Mouse (Mus musculus) liver, adult (tissue): Measurements from ENCODE around the gene Rps2.

Source experiments
- GATA4 ChIP-seq: IDR thresholded peaks from 2 replicates; pipeline ENCODE4 v1.6.1; 2014; ENCODE audit warnings: mild to moderate bottlenecking, low read length; ENCODE audit not compliant: insufficient replicate concordance

Rps2 gene

DNA sequence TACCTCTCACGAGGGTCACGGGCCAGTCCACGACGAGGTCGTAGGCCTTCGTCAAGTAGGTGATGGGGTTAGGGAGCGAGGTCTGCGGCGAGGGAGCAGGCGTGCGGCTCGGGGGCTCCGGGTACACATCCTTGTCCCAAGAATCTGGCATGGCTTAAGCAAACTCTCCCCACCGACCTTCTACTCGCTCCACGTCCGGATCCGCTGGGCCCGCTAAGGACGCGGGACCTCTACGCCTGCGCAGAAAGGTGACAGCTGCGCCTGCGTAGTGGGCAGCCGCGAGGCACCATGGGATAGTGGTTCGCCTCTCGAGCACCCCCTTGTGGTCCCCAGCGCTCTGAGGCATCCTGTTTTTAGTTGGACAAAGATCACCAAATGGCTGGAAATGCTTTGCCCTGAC is 6.3 kb downstream of the Rps2 start, which contains the start of gene Ndufb10:
TSS of gene Ndufb10 (minus strand) at position 295 of the 400 bp plus-strand sequence.
- no peak for TF ChIP-seq GATA4

DNA sequence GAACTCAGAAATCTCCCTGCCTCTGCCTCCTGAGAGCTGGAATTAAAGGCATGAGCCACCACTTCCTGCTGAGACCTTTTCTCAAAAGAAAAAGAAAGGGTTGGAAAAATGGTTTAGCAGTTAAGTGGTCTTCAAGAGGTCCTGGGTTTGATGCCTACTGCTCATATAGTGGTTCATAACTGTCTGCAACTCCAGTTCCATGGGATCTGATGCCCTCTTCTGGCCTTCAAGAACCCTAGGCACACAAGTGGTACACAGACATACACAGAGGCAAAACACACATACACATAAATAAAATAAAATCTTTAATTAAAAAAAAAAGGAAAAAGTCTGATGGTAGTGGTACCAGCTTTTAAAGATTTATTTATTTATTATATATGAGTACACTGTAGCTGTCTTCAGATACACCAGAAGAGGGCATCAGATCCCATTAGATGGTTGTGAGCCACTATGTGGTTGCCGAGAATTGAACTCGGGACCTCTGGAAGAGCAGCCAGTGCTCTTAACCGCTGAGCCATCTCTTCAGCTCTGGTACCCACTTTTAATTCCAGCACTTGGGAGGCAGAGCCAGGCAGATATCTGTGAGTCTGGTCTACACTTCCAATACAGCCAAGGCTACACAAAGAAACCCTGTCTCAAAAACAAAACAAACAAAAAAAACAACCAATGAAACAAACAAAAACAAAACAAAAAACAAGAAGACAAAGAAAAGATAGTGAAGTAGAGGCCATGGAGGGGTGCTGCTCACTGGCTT is 7.9 kb downstream of the Rps2 start:
- no peak for TF ChIP-seq GATA4

DNA sequence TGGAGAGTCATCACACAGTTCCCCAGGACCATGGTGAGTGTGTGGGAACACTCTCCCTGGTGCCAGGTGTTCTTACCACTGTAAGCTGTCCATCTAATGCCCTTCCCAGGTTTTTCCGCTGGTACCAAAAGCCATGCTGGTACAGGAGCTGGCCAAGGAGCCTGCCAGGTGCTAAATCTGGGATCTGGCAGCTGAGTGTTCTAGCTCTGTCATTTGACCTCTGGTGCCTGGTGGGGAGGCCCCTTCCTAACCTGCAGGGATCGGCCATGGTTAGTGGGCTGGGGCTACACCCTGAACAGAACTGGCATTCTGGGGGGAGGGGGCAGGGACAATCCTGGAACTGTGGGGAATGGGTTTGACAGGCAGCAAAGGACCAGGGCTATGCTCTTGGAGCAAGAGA is 9.7 kb downstream of the Rps2 start, which contains the start of gene Rpl3l:
TSS of gene Rpl3l (plus strand) at position 203 of the 400 bp plus-strand sequence.
- no peak for TF ChIP-seq GATA4

DNA sequence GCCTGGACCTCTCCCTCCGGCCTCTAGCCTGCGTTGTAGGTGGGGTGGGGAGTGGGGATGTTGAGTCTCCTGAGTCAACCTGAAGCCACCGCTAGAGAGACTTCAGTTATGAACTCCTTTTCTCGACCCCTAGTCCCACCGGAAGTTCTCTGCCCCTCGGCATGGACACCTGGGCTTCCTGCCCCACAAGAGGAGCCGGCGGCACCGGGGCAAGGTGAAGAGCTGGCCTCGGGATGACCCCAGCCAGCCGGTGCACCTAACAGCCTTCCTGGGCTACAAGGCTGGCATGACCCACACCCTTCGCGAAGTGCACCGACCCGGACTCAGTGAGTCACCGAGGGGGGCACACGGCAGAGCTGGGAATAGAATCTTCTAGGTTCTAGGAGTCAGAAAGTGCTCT is 10.3 kb downstream of the Rps2 start:
- TF ChIP-seq GATA4, result no peak

DNA sequence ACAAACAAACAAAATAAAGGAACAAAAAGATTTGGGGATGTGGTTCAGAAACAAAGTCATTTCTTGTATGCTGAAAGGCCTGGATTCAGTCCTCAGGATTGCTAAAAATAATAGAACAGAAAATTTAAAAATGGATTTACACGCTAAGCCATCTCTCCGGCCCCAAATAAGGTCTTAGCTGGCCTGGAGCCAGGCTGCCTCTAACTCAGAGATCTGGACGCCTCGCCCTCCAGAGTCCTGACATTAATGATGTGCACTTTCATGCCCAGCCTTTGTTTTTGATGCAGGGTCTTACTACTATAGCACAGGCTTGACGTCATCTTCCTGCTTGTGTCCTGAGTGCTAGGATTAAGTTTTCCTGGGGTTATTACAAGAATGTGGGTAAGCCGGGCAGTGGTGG is 11.2 kb downstream of the Rps2 start:
- no peak for TF ChIP-seq GATA4

DNA sequence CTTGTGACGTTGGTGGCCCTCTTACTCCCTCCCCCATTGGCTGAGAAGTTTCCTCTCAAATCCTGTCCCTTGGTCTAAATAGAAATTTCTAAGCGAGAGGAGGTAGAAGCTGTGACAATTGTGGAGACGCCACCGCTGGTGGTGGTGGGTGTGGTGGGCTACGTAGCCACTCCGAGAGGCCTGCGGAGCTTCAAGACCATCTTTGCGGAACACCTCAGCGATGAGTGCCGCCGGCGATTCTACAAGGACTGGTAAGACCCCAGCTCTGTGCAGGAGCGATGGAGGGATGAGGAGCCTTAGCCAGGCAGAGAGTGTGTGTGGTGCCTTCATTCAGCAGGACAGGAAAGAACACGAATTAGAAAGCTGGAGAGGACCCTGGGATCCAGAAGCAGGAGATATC is 12.9 kb downstream of the Rps2 start:
- no peak for TF ChIP-seq GATA4

DNA sequence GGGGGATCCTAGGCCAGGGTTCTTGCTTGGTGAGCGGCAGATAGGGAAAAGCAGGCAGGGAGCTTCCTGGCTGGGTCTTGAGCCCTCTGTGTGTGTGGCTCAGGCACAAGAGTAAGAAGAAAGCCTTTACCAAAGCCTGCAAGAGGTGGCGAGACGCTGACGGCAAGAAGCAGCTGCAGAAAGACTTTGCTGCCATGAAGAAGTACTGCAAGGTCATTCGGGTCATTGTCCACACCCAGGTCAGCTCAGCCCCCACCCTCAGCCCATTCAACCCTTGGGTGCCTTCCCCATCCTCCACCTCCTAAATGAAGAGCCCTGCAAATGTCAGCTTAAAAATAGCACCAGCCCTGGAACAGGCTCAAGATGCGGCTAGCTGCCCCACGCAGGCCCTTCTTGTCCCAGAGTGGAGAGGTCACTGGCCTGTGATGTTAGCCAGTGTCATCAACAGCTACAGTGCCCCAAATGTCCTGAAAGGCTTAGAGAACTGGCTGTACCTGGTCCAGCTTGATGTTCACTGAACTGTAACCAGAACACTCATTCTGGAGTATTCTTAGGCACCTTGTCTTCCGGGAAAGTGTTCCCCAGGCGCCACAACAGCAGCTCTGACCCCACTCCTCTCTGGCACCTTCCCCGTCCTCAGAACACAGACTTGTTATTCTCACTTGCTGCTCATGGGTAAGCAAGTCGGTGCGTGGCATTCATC is 14.5 kb downstream of the Rps2 start:
- no peak for TF ChIP-seq GATA4

DNA sequence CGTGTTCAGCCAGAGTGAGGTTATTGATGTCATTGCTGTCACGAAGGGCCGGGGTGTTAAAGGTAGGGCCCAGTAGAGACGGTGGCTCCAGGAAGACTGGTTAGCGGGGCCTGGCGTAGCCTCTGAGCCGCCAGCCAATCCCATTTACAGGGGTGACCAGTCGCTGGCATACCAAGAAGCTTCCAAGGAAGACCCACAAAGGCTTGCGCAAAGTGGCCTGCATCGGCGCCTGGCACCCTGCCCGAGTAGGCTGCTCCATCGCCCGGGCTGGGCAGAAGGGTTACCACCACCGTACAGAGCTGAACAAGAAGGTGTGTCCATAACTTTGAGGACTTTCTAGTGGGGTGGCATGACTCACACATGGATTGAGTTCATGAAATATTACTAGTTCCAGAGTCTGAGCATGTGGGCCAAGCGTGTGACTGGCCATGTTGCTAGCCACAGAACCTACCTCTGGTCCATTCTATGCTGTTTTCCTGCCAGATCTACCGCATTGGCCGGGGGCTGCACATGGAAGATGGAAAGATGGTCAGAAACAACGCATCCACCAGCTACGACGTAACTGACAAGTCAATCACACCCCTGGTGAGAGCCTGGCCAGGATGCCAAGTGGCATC is 15.6 kb downstream of the Rps2 start:
- no peak for TF ChIP-seq GATA4

DNA sequence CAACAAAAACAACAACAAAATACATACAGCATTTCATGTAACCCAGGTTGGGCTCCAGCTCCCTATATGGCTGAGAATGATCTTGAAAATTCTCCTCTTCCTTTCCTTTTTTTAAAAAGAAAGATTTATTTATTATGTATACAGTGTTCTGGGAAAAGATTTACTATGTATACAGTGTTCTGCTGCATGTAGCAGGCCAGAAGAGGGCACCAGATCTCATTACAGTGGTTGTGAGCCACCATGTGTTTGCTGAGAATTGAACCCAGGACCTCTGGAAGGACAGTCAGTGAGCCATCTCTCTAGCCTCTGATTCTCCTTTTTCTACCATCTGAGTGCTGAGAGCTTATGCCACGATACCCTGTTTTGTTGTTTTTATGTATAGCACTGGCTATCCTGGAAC is 16.6 kb downstream of the Rps2 start:
- no peak for TF ChIP-seq GATA4

DNA sequence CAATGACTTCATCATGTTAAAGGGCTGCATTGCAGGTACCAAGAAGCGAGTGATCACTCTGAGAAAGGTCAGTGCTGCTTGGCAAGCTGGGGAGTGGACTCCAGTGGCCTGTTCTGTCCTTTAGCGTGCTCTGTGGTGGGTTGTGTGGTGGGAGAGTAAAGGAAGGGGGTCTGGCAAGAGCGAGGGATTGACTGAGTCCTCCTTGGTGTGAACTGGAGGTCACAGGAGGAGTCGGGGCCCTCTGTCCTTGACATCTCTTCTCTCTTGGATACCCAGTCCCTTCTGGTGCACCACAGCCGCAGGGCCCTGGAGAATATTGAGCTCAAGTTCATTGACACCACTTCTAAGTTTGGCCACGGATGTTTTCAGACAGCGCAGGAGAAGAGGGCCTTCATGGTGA is 17.5 kb downstream of the Rps2 start:
- TF ChIP-seq GATA4, result no peak

DNA sequence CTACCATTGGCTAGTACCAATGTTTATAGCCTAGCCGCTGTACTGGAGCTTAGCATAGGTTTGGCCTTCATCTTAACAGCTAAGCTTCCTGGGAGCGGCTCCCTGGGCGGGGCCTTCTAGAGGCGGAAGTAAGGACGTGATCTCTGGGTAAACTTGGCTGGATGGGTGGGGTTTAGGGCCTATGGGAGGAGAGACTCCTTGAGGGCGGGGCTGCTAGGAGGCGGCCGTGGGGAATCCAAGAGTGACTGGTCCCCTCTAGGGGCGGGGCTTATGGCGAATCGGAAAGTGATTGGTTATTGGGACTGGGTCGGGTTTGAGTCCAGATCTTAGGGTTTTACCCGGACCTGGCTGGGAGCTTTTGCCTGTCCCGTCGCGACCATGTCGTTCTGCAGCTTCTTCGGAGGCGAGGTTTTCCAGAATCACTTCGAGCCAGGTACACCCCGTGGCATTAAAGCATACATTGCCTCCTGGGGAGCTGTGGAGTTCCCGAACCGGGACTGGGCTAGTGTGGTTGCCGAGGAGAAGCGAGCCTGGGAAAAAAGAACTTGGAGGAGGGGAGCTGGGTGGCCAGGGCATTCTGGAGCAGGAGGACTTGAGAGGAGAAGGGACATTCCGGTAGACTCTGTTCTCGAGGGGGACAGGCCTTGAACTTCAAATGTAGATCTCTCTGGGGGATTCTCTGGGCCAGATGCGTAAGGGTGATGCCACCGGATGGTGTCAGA is 18.6 kb downstream of the Rps2 start, which contains the start of gene Msrb1:
TSS of gene Msrb1 (plus strand) at position 313 of the 722 bp plus-strand sequence.
- no peak; the same call in 1 of the 2 replicates for TF ChIP-seq GATA4

DNA sequence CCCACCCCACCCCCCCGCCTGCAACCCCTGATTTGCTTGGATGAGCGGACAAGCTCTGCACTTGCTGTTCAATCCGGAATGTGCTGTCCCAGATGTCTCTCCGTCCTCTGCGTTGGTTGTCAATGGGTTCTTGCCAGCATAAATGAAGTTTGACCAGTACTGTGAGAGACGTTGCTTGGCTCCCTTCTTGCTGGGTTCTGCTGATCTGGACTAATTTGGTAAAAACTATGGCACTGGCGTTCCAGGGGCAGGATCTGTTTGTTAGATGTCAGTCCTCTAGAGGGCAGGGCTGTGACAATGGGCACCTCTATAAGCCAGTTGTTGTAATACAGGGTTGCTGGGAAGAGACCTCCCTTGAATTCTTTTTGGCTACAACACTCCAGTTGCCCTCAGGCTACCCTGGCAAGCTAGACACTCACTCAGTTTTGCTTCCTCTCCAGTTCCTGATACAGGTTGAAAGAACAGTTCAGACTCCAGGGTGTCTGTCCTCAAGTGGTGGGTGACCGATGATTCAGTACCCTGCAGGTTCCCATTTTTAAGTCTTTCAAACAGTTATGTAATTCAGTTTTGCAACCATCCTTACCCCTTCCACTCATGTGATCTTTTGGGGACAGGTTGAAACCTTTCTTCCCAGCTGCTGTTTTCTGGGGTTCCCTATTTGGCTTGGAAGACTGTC is 19.4 kb downstream of the Rps2 start:
- TF ChIP-seq GATA4, result no peak

DNA sequence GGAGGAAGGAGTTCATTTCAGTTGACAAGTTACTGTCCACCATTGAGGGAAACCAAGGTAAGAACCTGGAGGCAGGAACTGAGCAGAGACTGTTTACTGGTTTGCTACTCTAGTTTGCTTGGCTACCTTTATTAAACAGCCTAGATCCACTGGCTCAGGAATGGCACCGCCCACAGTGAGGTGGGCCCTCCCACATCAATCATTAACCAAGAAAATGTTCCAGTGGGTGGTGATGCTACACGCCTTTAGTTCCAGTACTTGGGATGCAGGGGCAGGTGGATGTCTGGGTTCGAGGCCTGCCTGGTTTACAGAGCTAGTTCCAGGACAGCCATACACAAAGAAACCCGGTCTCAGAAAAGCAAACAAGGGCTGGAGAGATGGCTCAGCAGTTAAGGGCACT is 20.3 kb downstream of the Rps2 start:
- no peak for TF ChIP-seq GATA4

DNA sequence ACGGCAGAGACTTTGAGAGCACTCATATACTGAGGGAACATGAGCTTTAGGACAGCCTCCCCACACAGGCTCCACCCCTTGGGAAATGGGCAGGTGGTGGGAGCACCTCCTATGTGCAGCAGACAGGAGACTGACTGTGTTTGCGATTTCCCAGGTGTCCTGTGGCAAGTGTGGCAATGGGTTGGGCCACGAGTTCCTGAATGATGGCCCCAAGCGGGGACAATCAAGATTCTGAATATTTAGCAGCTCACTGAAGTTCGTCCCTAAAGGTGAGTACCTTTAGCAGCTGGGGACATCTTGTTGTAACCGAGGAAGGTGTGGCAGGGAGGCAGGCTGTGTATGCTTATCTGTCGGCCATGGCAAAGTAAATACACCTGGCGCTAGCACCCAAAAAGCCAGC is 22.0 kb downstream of the Rps2 start:
- TF ChIP-seq GATA4, result no peak

DNA sequence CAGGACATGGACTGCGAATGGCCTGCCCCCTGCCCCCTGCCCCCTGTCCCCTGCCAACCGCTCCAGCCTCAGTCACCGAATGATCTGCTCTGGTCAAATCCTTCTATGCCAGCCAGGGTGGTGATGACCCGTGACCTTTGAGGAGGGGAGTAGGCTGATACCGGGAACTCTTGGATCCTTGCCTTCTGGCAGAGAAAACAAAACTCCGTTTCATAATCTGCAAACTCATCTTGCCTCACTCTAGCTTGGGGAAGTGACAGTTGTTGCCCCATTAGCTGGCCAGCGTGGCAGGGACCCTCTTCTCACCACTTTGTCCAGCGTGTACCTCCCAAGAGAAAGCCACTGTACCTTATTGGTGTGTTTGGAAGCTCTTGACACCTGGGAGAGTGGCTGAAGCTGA is 24.4 kb downstream of the Rps2 start:
- TF ChIP-seq GATA4, result no peak

DNA sequence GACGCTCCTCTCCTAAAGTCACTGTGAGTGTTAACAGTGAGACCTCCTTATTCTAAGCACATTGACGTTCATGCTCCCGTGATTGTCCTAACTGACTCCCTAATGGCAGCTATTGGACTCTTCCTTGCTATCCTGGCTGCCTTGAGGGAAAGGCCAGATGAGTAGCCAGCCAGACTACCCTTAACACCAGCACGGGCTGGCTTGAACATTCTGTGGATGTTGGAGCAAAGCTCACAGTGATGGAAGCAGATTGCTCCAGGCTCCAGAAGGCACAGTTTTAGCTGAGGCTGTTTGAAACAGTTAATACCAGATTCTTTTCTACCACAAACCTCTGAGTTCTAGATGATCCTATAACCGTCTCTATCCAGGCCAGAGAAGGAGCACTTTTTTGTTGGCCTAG is 26.0 kb downstream of the Rps2 start:
- TF ChIP-seq GATA4, result no peak
